Mouse (Mus musculus) common myeloid progenitor, adult 5-6 weeks (primary cell): ENCODE data around the gene A930004D18Rik. TPM values are rescaled to one million over a fixed set of nuclear protein-coding genes. Genes with fewer than 3 reads are reported as not detected.

Source experiments
- ATAC-seq: replicated peaks from 2 replicates; pipeline ENCODE4 v1.8.0; 2016; ENCODE audit warnings: low read depth, mild to moderate bottlenecking, moderate TSS enrichment, inconsistent platforms; ENCODE audit not compliant: poor library complexity, severe bottlenecking
- total RNA-seq: library from RNA; stranded (forward); fragments of 200-1000, 187-1606 nt; gene quantifications from 2 replicates; pipeline ENCODE4 v1.2.3, GENCODE M21; 2017

A930004D18Rik gene
- total RNA-seq, result 0.27 TPM in 1 of 2 replicates, not detected in the other

- ATAC-seq, result no peak
Measured at GRCm38 (mm10) chr2:18037491-18037890, at the start of gene A930004D18Rik. TSS of gene A930004D18Rik (minus strand) at chr2:18037737.

GRCm38 (mm10) chr2:18080182-18080860, 42.8 kb upstream of the A930004D18Rik start:
- ATAC-seq, result no peak

GRCm38 (mm10) chr2:18071947-18072346, 34.4 kb upstream of the A930004D18Rik start:
- no peak for ATAC-seq

- no peak for ATAC-seq
Measured at GRCm38 (mm10) chr2:18068071-18068796, 30.7 kb upstream of the A930004D18Rik start.

- ATAC-seq, result no peak
Measured at GRCm38 (mm10) chr2:18066436-18066835, 28.9 kb upstream of the A930004D18Rik start.

- ATAC-seq, result no peak; the same call in 1 of the 2 replicates
Measured at GRCm38 (mm10) chr2:18065708-18066030, 28.1 kb upstream of the A930004D18Rik start.

GRCm38 (mm10) chr2:18064941-18065707, 27.6 kb upstream of the A930004D18Rik start:
- peak; percentile 47 for ATAC-seq

GRCm38 (mm10) chr2:18064356-18064858, 26.9 kb upstream of the A930004D18Rik start:
- ATAC-seq, result peak; percentile 67

GRCm38 (mm10) chr2:18063763-18064251, 26.3 kb upstream of the A930004D18Rik start:
- peak; percentile 40 for ATAC-seq

- ATAC-seq, result no peak
Measured at GRCm38 (mm10) chr2:18060396-18060795, 22.9 kb upstream of the A930004D18Rik start.

GRCm38 (mm10) chr2:18059891-18060290, 22.4 kb upstream of the A930004D18Rik start:
- ATAC-seq, result no peak

- ATAC-seq, result no peak
Measured at GRCm38 (mm10) chr2:18059063-18059462, 21.5 kb upstream of the A930004D18Rik start.

GRCm38 (mm10) chr2:18058146-18058708, 20.7 kb upstream of the A930004D18Rik start:
- ATAC-seq, result no peak

- peak; percentile 29 for ATAC-seq
Measured at GRCm38 (mm10) chr2:18057336-18058145, 20.0 kb upstream of the A930004D18Rik start.

- ATAC-seq, result peak; percentile 88
Measured at GRCm38 (mm10) chr2:18056786-18057255, 19.3 kb upstream of the A930004D18Rik start.

GRCm38 (mm10) chr2:18055929-18056785, 18.6 kb upstream of the A930004D18Rik start:
- ATAC-seq, result peak; percentile 71

GRCm38 (mm10) chr2:18055016-18055928, 17.7 kb upstream of the A930004D18Rik start, which contains the start of gene Mllt10:
TSS of gene Mllt10 (plus strand) at chr2:18055237.
- ATAC-seq, result no peak
